Mouse (Mus musculus): ENCODE results near the gene Lama4. TPM values are rescaled to one million over a fixed set of nuclear protein-coding genes. Genes with fewer than 3 reads are reported as not detected.

Gene Lama4
- polyA plus RNA-seq, 1 experiment from 2014 or later: 73.9 TPM

GRCm38 (mm10) chr10:39029297-39030147 lies 64.2 kb downstream of the Lama4 start:
- no peak overlapping the region for H3K27ac ChIP-seq
- WGBS: 78% methylated on average over 6 of the region's 6 CpGs
- H3K4me2 ChIP-seq: no peak overlapping the region
- H3K9me3 ChIP-seq (replicated peaks): no peaks in the 10 kb centered on the region
- H3K36me3 ChIP-seq: peaks cover 61% of the 10 kb centered on the region
- H3K9ac ChIP-seq: no peak overlapping the region
- no peaks in the 10 kb centered on the region for H3K27me3 ChIP-seq
- no peak overlapping the region for H3K4me3 ChIP-seq (replicated peaks)
- no peaks in the 10 kb centered on the region for H3K4me1 ChIP-seq
- no peak for ATAC-seq (replicated peaks; ENCODE audit: low FRiP score)

DNA sequence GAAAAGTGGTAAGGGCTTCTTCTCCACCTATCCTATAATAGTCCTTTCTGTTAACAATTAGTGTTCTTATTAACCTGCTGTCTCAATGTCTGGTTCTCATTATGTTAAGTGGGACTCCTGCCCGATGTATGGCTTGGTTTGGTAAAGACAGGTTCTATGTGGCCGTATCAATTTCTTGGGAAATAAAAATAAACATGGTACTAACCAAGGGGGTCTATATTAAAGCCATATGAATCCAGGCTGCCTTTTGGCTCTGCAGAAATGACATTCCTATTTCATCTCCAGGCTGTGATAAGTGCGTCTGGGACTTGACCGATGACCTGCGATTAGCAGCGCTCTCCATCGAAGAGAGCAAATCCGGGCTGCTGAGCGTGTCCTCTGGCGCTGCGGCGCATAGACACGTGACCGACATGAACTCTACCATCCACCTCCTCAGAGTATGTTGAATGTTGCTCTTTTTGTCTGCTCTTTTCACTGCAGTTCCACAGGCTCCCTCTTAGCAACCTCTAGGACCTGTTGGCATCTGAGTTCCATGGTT lies 64.9 kb downstream of the Lama4 start:
- Histone ChIP-seq H3K4me2 (no peak overlapping the region), H3K27ac (no peak overlapping the region), H3K27me3 (no peaks in the 10 kb centered on the region), H3K36me3 (peaks cover 59% of the 10 kb centered on the region), H3K4me3 (replicated peaks) (no peak overlapping the region), H3K9ac (no peak overlapping the region), H3K4me1 (no peaks in the 10 kb centered on the region), H3K9me3 (replicated peaks) (no peaks in the 10 kb centered on the region)
- 95% methylated on average over 14 of the region's 14 CpGs for WGBS
- ATAC-seq (replicated peaks; ENCODE audit: low FRiP score): no peak

DNA sequence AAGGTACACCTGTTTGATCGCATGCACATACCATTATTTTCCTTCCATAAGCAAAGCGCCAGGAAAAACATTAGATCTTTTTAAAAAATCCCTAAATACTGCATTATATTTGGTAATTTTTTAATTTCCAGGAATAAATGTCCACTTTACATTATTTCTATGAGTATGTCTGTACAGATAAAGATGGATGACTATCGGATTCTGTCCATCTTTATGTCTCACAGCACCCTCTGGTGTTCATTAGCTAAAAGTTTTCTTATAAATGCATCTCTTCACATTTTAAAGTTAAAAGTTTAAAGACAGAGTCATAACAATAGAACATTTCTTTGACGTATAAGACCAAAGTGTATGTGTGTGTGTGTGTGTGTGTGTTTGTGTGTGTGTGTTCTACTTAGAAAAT lies 74.2 kb downstream of the Lama4 start:
- no peak overlapping the region for H3K4me3 ChIP-seq (replicated peaks)
- H3K4me2 ChIP-seq: no peak overlapping the region
- H3K27me3 ChIP-seq: no peaks in the 10 kb centered on the region
- ATAC-seq (replicated peaks; ENCODE audit: low FRiP score): no peak
- H3K9me3 ChIP-seq (replicated peaks): no peaks in the 10 kb centered on the region
- H3K4me1 ChIP-seq: no peaks in the 10 kb centered on the region
- H3K36me3 ChIP-seq: peaks cover 33% of the 10 kb centered on the region; the same call in 1 of the 2 replicates
- H3K9ac ChIP-seq: no peak overlapping the region
- no peak overlapping the region for H3K27ac ChIP-seq
- WGBS: 60% methylated on average over 4 of the region's 4 CpGs

DNA sequence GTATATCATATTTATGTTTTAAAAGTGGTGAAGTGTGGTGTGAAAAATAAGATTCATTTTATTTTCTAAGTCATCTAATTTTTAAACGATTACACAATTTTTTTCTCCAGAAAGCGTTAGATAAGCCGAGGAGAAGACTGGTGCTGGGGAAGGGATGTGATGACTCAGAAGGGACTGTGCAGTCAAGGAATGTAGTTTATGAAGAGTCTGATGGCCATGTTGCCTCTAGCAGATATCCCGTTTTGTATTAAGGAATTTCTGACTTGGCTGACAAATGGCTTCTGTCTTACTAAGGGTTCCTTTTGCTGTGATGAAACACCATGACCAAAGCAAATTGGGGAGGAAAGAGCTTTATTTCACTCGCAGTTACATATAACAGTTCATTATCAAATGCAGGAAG lies 74.7 kb downstream of the Lama4 start:
- no peak overlapping the region for H3K27ac ChIP-seq
- H3K36me3 ChIP-seq: peaks cover 33% of the 10 kb centered on the region; the same call in 1 of the 2 replicates
- H3K9me3 ChIP-seq (replicated peaks): no peaks in the 10 kb centered on the region
- H3K27me3 ChIP-seq: no peaks in the 10 kb centered on the region
- 76% methylated on average over 5 of the region's 5 CpGs for WGBS
- no peak for ATAC-seq (replicated peaks; ENCODE audit: low FRiP score)
- H3K4me1 ChIP-seq: no peaks in the 10 kb centered on the region
- H3K9ac ChIP-seq: no peak overlapping the region
- no peak overlapping the region for H3K4me3 ChIP-seq (replicated peaks)
- no peak overlapping the region for H3K4me2 ChIP-seq

DNA sequence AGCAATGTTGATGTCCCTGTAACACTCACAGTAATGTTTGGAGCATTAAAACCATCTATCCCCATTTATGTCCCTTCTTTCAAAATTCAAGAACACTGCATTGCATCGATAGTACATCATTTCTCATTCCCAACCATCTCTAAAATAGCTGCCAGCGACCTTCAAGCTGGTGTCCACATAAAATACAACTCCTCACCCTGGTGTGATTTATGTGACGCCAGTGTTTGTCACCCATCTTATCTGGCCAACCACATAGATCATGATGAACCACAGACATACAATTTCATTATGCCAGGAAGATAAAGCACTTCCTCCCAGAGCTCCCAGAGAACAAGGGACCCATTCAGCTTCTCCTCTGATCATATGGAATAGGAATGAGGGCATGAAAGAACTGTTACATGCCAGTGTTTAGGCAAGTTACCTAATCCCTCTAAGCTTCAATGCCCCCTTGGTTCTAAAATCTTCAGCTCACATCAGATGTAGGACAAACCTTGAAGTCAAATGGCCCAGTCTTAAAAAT lies 79.2 kb downstream of the Lama4 start:
- Histone ChIP-seq H3K36me3 (peaks cover 57% of the 10 kb centered on the region), H3K4me1 (no peaks in the 10 kb centered on the region), H3K9ac (no peak overlapping the region), H3K4me2 (no peak overlapping the region), H3K27me3 (no peaks in the 10 kb centered on the region), H3K9me3 (replicated peaks) (no peaks in the 10 kb centered on the region), H3K27ac (no peak overlapping the region), H3K4me3 (replicated peaks) (no peak overlapping the region)
- ATAC-seq (replicated peaks; ENCODE audit: low FRiP score): no peak
- WGBS: 52% methylated on average over 3 of the region's 3 CpGs

- H3K4me2 ChIP-seq: no peak overlapping the region
- H3K27me3 ChIP-seq: no peaks in the 10 kb centered on the region
- no peak for ATAC-seq (replicated peaks; ENCODE audit: low FRiP score)
- 81% methylated on average over 1 of the region's 1 CpGs for WGBS
- peaks cover 60% of the 10 kb centered on the region for H3K36me3 ChIP-seq
- H3K4me1 ChIP-seq: no peaks in the 10 kb centered on the region
- no peak overlapping the region for H3K4me3 ChIP-seq (replicated peaks)
- no peak overlapping the region for H3K27ac ChIP-seq
- no peaks in the 10 kb centered on the region for H3K9me3 ChIP-seq (replicated peaks)
- H3K9ac ChIP-seq: no peak overlapping the region
Observed at GRCm38 (mm10) chr10:39045111-39045510, 79.8 kb downstream of the Lama4 start.

GRCm38 (mm10) chr10:39047775-39048174 lies 82.5 kb downstream of the Lama4 start:
- no peak overlapping the region for H3K4me2 ChIP-seq
- no peaks in the 10 kb centered on the region for H3K4me1 ChIP-seq
- H3K27ac ChIP-seq: no peak overlapping the region
- H3K27me3 ChIP-seq: no peaks in the 10 kb centered on the region
- no peaks in the 10 kb centered on the region for H3K9me3 ChIP-seq (replicated peaks)
- 78% methylated on average over 10 of the region's 10 CpGs for WGBS
- ATAC-seq (replicated peaks; ENCODE audit: low FRiP score): no peak
- H3K4me3 ChIP-seq (replicated peaks): no peak overlapping the region
- peaks cover 61% of the 10 kb centered on the region for H3K36me3 ChIP-seq
- no peak overlapping the region for H3K9ac ChIP-seq

DNA sequence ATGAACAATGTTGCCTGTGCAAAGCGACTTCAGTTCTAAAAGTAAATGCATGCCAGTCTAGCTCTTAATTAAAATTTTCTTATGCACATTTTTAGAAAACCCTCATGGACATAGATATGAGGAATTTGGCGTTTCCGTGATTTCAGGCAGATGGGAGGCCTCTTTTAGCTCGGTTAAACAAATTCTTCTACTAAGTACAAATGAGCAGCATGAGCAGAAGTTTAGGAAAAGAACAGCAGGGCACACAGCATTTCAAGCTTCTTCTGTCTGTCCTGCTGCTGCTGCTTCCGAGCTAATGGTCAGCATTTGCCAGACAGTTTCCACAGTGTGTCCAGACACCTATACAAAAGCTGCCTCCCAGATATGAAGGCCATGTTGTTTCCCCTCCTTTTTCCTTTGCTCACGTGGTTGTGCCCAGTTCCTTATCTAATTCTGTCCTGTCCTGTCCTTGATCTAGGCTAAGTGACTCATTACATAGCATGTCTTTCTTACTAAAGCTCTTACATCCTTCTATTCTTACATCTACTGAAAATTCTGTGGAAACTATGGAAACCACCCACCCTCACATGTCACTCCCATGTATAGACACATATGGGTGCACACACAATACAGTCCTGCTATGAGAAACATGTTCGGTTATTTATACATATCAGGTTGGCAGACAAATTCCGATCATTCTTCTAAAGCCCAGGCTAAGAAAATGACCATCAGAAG lies 84.4 kb downstream of the Lama4 start:
- Histone ChIP-seq H3K27me3 (no peaks in the 10 kb centered on the region), H3K4me3 (replicated peaks) (no peak overlapping the region), H3K9ac (no peak overlapping the region), H3K27ac (no peak overlapping the region), H3K36me3 (peaks cover 65% of the 10 kb centered on the region), H3K4me2 (no peak overlapping the region), H3K9me3 (replicated peaks) (no peaks in the 10 kb centered on the region), H3K4me1 (no peaks in the 10 kb centered on the region)
- 82% methylated on average over 8 of the region's 8 CpGs for WGBS
- no peak for ATAC-seq (replicated peaks; ENCODE audit: low FRiP score)

DNA sequence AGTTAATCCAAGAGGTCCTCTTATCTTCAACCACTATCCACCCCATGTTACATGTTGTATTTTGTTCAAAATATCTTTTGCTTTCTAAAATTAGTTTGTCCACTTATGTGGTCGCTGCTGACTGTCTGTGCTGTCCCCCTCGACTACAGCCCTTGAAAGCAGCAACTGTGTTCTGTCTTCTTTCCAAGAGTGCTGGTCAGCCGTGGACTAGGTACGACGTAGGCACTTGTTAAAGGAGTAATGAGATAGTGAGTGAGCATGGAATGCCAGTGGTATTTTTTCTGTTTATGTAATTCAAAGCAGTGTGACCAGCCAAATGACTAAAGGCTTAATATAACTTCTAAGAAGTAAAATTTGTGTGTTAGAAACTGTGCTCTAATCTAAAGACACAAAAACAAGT lies 90.7 kb downstream of the Lama4 start:
- 86% methylated on average over 5 of the region's 5 CpGs for WGBS
- Histone ChIP-seq H3K27ac (no peak overlapping the region), H3K9me3 (replicated peaks) (no peaks in the 10 kb centered on the region), H3K4me1 (no peaks in the 10 kb centered on the region), H3K36me3 (peaks cover 71% of the 10 kb centered on the region), H3K27me3 (no peaks in the 10 kb centered on the region), H3K9ac (no peak overlapping the region), H3K4me3 (replicated peaks) (no peak overlapping the region), H3K4me2 (no peak overlapping the region)
- ATAC-seq (replicated peaks; ENCODE audit: low FRiP score): no peak

- 89% methylated on average over 5 of the region's 5 CpGs for WGBS
- no peaks in the 10 kb centered on the region for H3K4me1 ChIP-seq
- no peaks in the 10 kb centered on the region for H3K27me3 ChIP-seq
- no peak overlapping the region for H3K27ac ChIP-seq
- no peak overlapping the region for H3K9ac ChIP-seq
- peaks cover 43% of the 10 kb centered on the region for H3K36me3 ChIP-seq
- H3K9me3 ChIP-seq (replicated peaks): no peaks in the 10 kb centered on the region
- H3K4me3 ChIP-seq (replicated peaks): no peak overlapping the region
- ATAC-seq (replicated peaks; ENCODE audit: low FRiP score): no peak
- H3K4me2 ChIP-seq: no peak overlapping the region
Observed at GRCm38 (mm10) chr10:39064732-39065131, 99.4 kb downstream of the Lama4 start.

DNA sequence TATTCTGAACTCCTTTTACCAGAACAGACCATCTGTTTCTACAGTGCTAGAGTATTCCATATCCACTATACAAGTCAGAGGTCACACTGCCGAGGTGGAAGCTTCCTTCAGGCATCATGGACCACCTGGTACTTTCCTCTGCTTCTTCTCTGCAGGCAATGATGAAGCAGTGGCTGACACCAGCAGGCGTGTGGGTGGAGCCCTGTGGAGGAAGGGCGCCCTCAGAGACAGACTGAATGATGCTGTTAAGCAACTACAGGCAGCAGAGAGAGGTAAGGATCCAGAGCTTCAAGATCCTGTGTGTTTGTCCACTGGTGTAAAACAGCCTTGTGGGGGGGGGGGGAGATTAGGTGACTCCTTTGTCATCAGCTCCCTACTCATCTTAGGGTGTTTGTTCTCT lies 100.1 kb downstream of the Lama4 start:
- Histone ChIP-seq H3K27ac (no peak overlapping the region), H3K4me3 (replicated peaks) (no peak overlapping the region), H3K27me3 (no peaks in the 10 kb centered on the region), H3K9me3 (replicated peaks) (no peaks in the 10 kb centered on the region), H3K4me1 (no peaks in the 10 kb centered on the region), H3K4me2 (no peak overlapping the region), H3K36me3 (peaks cover 46% of the 10 kb centered on the region), H3K9ac (no peak overlapping the region)
- WGBS: 73% methylated on average over 3 of the region's 3 CpGs
- ATAC-seq (replicated peaks; ENCODE audit: low FRiP score): no peak

DNA sequence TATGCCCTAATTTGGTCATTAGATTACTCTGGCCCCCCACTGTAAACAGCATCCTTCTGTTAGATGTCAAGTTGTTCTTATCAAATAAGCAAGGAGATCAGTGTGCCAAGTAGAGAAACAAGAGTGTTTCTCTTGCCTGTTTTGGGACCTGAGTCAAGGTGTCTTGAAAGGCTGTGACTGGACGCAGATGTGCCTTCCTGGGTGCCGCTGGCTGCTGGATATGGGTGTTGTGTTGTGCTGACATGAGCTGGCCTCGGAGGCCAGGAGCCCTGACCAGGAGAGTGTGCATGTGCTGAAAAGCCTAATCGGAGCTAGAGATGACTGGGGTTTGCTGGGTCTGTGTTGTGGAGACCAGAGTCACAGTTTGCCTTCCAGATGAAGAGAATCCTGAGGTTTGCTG lies 100.7 kb downstream of the Lama4 start:
- H3K4me2 ChIP-seq: no peak overlapping the region
- peaks cover 49% of the 10 kb centered on the region for H3K36me3 ChIP-seq
- no peaks in the 10 kb centered on the region for H3K27me3 ChIP-seq
- WGBS: 94% methylated on average over 4 of the region's 4 CpGs
- no peak overlapping the region for H3K27ac ChIP-seq
- H3K9ac ChIP-seq: no peak overlapping the region
- no peaks in the 10 kb centered on the region for H3K4me1 ChIP-seq
- ATAC-seq (replicated peaks; ENCODE audit: low FRiP score): no peak
- no peaks in the 10 kb centered on the region for H3K9me3 ChIP-seq (replicated peaks)
- no peak overlapping the region for H3K4me3 ChIP-seq (replicated peaks)
